Mouse (Mus musculus) forebrain, embryonic 11.5 days (tissue): ENCODE results near the gene Rmnd5b. TPM values are rescaled to one million over a fixed set of nuclear protein-coding genes. Genes with fewer than 3 reads are reported as not detected.
A peak's percentile ranks its signal among the peaks of the same experiment; 100 is the strongest.

ENCODE experiments used
- ATAC-seq: fragments of 200-750 bp; cut with Nextera tagmentation; replicated peaks from 2 replicates; pipeline ENCODE4 v1.8.0; 2017; ENCODE audit warnings: moderate TSS enrichment; ENCODE audit not compliant: low FRiP score
- DNase-seq: peaks from one replicate; pipeline ENCODE4 v3.0.0-alpha.2; 2017; ENCODE audit warnings: low spot score
- H3K27ac ChIP-seq: fragments of 300-500 bp; sonication (generic); 2 replicates; pipeline ENCODE4 v1.5.1; 2014; ENCODE audit warnings: low read depth, low read length
- H3K27me3 ChIP-seq: fragments of 300-500 bp; sonication (generic); 2 replicates; pipeline ENCODE4 v1.6.1; 2014; ENCODE audit warnings: mild to moderate bottlenecking, low read length, mixed read lengths; ENCODE audit not compliant: control insufficient read depth, insufficient read depth
- H3K36me3 ChIP-seq: fragments of 300-500 bp; sonication (generic); 2 replicates; pipeline ENCODE4 v1.6.1; 2014; ENCODE audit warnings: mild to moderate bottlenecking, low read length, moderate library complexity, mixed read lengths; ENCODE audit not compliant: control insufficient read depth, insufficient read depth
- H3K4me1 ChIP-seq: fragments of 300-500 bp; sonication (generic); replicated peaks from 2 replicates; pipeline ENCODE4 v1.6.1; 2014; ENCODE audit warnings: low read length, mixed read lengths; ENCODE audit not compliant: control insufficient read depth, insufficient read depth
- H3K4me2 ChIP-seq: fragments of 300-500 bp; sonication (generic); 2 replicates; pipeline ENCODE4 v1.6.1; 2014; ENCODE audit warnings: low read depth, mild to moderate bottlenecking, low read length, moderate library complexity, mixed read lengths; ENCODE audit not compliant: severe bottlenecking
- H3K4me3 ChIP-seq: fragments of 300-500 bp; sonication (generic); 2 replicates; pipeline ENCODE4 v1.5.1; 2014; ENCODE audit warnings: low read depth, low read length
- H3K9ac ChIP-seq: fragments of 300-500 bp; sonication (generic); 2 replicates; pipeline ENCODE4 v1.6.1; 2014; ENCODE audit warnings: low read length
- H3K9me3 ChIP-seq: fragments of 300-500 bp; sonication (generic); 2 replicates; pipeline ENCODE4 v1.6.1; 2016; ENCODE audit warnings: low read length, mixed read lengths; ENCODE audit not compliant: control insufficient read depth
- WGBS: fragments of 180-500 bp; shearing (Covaris S2); extraction: QIAGEN DNeasy Blood & Tissue Kit; methylation state at CpG from one replicate; pipeline ENCODE4 v1.1.7; 2014; 5-methylcytosine and 5-hydroxymethylcytosine counted together
- polyA plus RNA-seq: library from polyadenylated mRNA; unstranded; fragments of >200 nt; fragmentation: Nextera tagmentation; extraction: Ambion mirVana; gene quantifications from 2 replicates; pipeline ENCODE4 v1.2.1, GENCODE M21; 2014

Gene Rmnd5b
- polyA plus RNA-seq, 1 experiment from 2014 or later: 40.4 TPM

DNA sequence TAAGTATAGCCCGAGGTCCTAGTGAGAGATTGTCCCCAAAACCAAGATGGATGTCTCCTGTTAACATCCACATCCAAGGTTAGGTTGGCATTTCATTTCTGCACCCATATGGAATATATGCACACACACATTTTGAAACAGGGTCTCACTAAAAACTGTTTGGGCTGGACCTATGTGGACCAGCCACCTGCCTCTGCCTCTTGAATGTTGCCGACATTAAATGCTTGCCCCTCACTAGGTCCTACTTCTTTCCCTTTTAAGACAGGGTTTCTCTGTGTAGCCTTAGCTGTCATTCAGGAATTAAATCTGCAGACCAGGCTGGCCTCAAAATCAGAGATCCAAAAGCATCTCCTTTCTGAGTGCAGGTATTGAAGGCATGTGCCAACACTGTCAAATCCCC is 38.1 kb downstream of the Rmnd5b start:
- H3K4me2 ChIP-seq: no peak overlapping the region
- H3K27me3 ChIP-seq: no peaks in the 10 kb centered on the region
- DNase-seq (no peak), ATAC-seq (no peak)
- H3K9me3 ChIP-seq: no peaks in the 10 kb centered on the region
- no peak overlapping the region for H3K9ac ChIP-seq
- peaks cover 6% of the 10 kb centered on the region; the same call in 1 of the 2 replicates for H3K4me1 ChIP-seq
- WGBS: 86% methylated on average over 2 of the region's 2 CpGs
- no peak overlapping the region for H3K27ac ChIP-seq
- H3K36me3 ChIP-seq: peaks cover 46% of the 10 kb centered on the region
- H3K4me3 ChIP-seq: no peak overlapping the region

- Histone ChIP-seq H3K4me3 (no peak overlapping the region), H3K9ac (no peak overlapping the region), H3K9me3 (no peaks in the 10 kb centered on the region), H3K27me3 (no peaks in the 10 kb centered on the region), H3K36me3 (peaks cover 39% of the 10 kb centered on the region; the same call in 1 of the 2 replicates), H3K27ac (no peak overlapping the region), H3K4me2 (no peak overlapping the region), H3K4me1 (0 out of 2 replicates have a peak, but pooled peaks cover 2% of the 10 kb centered on the region)
- 94% methylated on average over 1 of the region's 1 CpGs for WGBS
- ATAC-seq (no peak), DNase-seq (no peak)
Measured at GRCm38 (mm10) chr11:51595459-51596083, 40.1 kb downstream of the Rmnd5b start.

DNA sequence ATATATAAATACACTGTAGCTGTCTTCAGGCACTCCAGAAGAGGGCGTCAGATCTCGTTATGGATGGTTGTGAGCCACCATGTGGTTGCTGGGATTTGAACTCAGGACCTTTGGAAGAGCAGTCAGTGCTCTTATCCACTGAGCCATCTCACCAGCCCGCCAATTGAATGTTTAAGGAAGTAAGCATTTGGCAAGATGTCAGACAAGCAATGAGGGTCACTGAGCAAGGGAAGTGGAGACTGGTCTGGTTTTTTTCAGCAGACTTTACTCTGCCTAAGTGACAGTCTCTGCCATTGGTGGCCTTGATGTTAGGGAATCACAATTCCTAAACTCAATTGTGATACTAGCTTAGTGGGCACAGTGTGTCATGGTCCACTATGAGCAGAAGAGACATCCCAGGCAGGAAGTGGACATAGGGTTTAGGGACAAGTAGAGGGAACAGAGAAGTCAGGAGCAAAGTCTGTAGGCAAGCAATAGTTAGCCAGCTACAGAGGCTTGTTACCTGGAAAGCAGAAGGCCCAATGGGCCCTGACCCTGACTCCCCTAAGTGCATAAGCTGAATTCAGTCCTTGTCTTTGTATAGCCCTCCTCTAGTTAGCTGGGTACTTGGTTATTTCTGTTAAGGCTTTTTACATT is 40.9 kb downstream of the Rmnd5b start:
- no peak overlapping the region for H3K4me2 ChIP-seq
- no peak overlapping the region for H3K27ac ChIP-seq
- H3K27me3 ChIP-seq: no peaks in the 10 kb centered on the region
- no peak overlapping the region for H3K9ac ChIP-seq
- H3K4me1 ChIP-seq: 0 out of 2 replicates have a peak, but pooled peaks cover 2% of the 10 kb centered on the region
- no peak overlapping the region for H3K4me3 ChIP-seq
- H3K9me3 ChIP-seq: no peaks in the 10 kb centered on the region
- H3K36me3 ChIP-seq: peaks cover 39% of the 10 kb centered on the region
- DNase-seq (peak; percentile 47), ATAC-seq (no peak)
- 87% methylated on average over 3 of the region's 3 CpGs for WGBS

DNA sequence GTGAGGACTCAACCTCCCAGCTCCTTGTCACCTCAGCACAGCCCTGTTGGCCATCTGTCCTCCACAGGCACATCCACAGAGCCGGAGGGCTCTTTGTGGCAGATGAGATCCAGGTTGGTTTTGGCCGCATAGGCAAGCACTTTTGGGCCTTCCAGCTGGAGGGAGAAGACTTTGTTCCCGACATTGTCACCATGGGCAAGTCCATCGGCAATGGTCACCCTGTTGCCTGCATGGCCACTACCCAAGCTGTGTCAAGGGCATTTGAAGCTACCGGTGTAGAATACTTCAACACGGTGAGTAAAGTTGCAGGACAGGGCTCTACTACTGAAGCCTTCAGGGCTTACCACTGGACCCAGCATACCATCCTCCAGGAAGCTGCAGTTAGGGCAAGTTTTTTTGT is 41.8 kb downstream of the Rmnd5b start:
- Histone ChIP-seq H3K36me3 (peaks cover 41% of the 10 kb centered on the region), H3K27me3 (no peaks in the 10 kb centered on the region), H3K4me3 (no peak overlapping the region), H3K27ac (no peak overlapping the region), H3K9ac (no peak overlapping the region), H3K4me1 (no peaks in the 10 kb centered on the region), H3K4me2 (no peak overlapping the region), H3K9me3 (no peaks in the 10 kb centered on the region)
- ATAC-seq (no peak), DNase-seq (no peak)
- 94% methylated on average over 6 of the region's 6 CpGs for WGBS

- no peak overlapping the region for H3K27ac ChIP-seq
- no peaks in the 10 kb centered on the region for H3K4me1 ChIP-seq
- peaks cover 39% of the 10 kb centered on the region for H3K36me3 ChIP-seq
- no peaks in the 10 kb centered on the region for H3K27me3 ChIP-seq
- H3K4me3 ChIP-seq: no peak overlapping the region
- no peak overlapping the region for H3K4me2 ChIP-seq
- no peak for ATAC-seq
- no peak overlapping the region for H3K9ac ChIP-seq
- peak; percentile 47 for DNase-seq
- H3K9me3 ChIP-seq: no peaks in the 10 kb centered on the region
- 94% methylated on average over 4 of the region's 4 CpGs for WGBS
Measured at GRCm38 (mm10) chr11:51593368-51593767, 42.3 kb downstream of the Rmnd5b start.

GRCm38 (mm10) chr11:51591915-51592314 is 43.8 kb downstream of the Rmnd5b start:
- no peak overlapping the region for H3K9ac ChIP-seq
- no peaks in the 10 kb centered on the region for H3K9me3 ChIP-seq
- no peak overlapping the region for H3K4me3 ChIP-seq
- WGBS: 93% methylated on average over 7 of the region's 7 CpGs
- peaks cover 43% of the 10 kb centered on the region for H3K36me3 ChIP-seq
- no peaks in the 10 kb centered on the region for H3K27me3 ChIP-seq
- no peak overlapping the region for H3K4me2 ChIP-seq
- H3K27ac ChIP-seq: no peak overlapping the region
- no peaks in the 10 kb centered on the region for H3K4me1 ChIP-seq
- DNase-seq: peak; percentile 53
- no peak for ATAC-seq

GRCm38 (mm10) chr11:51591168-51591567 is 44.5 kb downstream of the Rmnd5b start:
- no peak overlapping the region for H3K4me3 ChIP-seq
- peaks cover 45% of the 10 kb centered on the region for H3K36me3 ChIP-seq
- no peak for ATAC-seq
- DNase-seq: no peak
- no peaks in the 10 kb centered on the region for H3K27me3 ChIP-seq
- H3K9ac ChIP-seq: no peak overlapping the region
- no peak overlapping the region for H3K4me2 ChIP-seq
- H3K9me3 ChIP-seq: no peaks in the 10 kb centered on the region
- no peaks in the 10 kb centered on the region for H3K4me1 ChIP-seq
- WGBS: 90% methylated on average over 7 of the region's 7 CpGs
- H3K27ac ChIP-seq: no peak overlapping the region

GRCm38 (mm10) chr11:51590002-51590401 is 45.7 kb downstream of the Rmnd5b start:
- Histone ChIP-seq H3K9ac (no peak overlapping the region), H3K27me3 (no peaks in the 10 kb centered on the region), H3K4me2 (no peak overlapping the region), H3K4me3 (no peak overlapping the region), H3K27ac (no peak overlapping the region), H3K9me3 (no peaks in the 10 kb centered on the region), H3K36me3 (peaks cover 44% of the 10 kb centered on the region), H3K4me1 (peaks cover 2% of the 10 kb centered on the region; the same call in 1 of the 2 replicates)
- DNase-seq: no peak
- ATAC-seq: no peak

- H3K9ac ChIP-seq: no peak overlapping the region
- no peak overlapping the region for H3K4me3 ChIP-seq
- WGBS: 93% methylated on average over 3 of the region's 3 CpGs
- peak; percentile 53 for DNase-seq
- H3K9me3 ChIP-seq: no peaks in the 10 kb centered on the region
- peaks cover 42% of the 10 kb centered on the region for H3K36me3 ChIP-seq
- ATAC-seq: no peak
- peaks cover 6% of the 10 kb centered on the region for H3K4me1 ChIP-seq
- H3K27me3 ChIP-seq: no peaks in the 10 kb centered on the region
- no peak overlapping the region for H3K27ac ChIP-seq
- no peak overlapping the region for H3K4me2 ChIP-seq
Measured at GRCm38 (mm10) chr11:51588833-51589232, 46.9 kb downstream of the Rmnd5b start.
